Comparison of ENCODE assay signal across 11 mouse cellular contexts in genomic region chr1:51687484-51688223, GRCm38 (mm10).
DNase-seq lines count a peak whose midpoint lies in the region; ATAC-seq and TF ChIP-seq lines count a peak whose summit lies in the region.
"Had no signal": no experiment of that assay in that cellular context is flagged by ENCODE, and none has a peak within 500 bp of the region (broad histone marks: within the 10 kb centered on the region; RNA-seq: fewer than 3 reads in every experiment).

No protein-coding gene starts in this region.

- H3K4me3 ChIP-seq in lung, embryonic 14.5 days (ENCODE audit: low read depth, low read length), result no peak overlapping the region
- no peak overlapping the region for H3K4me3 ChIP-seq in lung, postnatal 0 days (ENCODE audit: low read depth, low read length)
- no peak overlapping the region for H3K4me3 ChIP-seq in embryonic facial prominence, embryonic 13.5 days
- H3K4me3 ChIP-seq in hindbrain, embryonic 15.5 days, result no peak overlapping the region
- no peak overlapping the region for H3K4me3 ChIP-seq in neural tube, embryonic 13.5 days

- H3K9ac ChIP-seq in lung, embryonic 14.5 days, result no peak overlapping the region
- no peak overlapping the region for H3K9ac ChIP-seq in lung, postnatal 0 days (replicated peaks; ENCODE audit: low read depth)
- H3K9ac ChIP-seq in embryonic facial prominence, embryonic 13.5 days, result no peak overlapping the region; the same call in 1 of the 2 replicates
- H3K9ac ChIP-seq in hindbrain, embryonic 15.5 days, result no peak overlapping the region
- peak overlapping the region; percentile 32; the same call in 1 of the 2 replicates for H3K9ac ChIP-seq in neural tube, embryonic 13.5 days

- H3K27me3 ChIP-seq in lung, embryonic 14.5 days (ENCODE audit: insufficient read depth, low read length), result no peaks in the 10 kb centered on the region
- H3K27me3 ChIP-seq in lung, postnatal 0 days (replicated peaks; ENCODE audit: insufficient read depth, low read length), result no peaks in the 10 kb centered on the region
- H3K27me3 ChIP-seq in embryonic facial prominence, embryonic 13.5 days, result no peaks in the 10 kb centered on the region
- no peaks in the 10 kb centered on the region for H3K27me3 ChIP-seq in hindbrain, embryonic 15.5 days
- H3K27me3 ChIP-seq in neural tube, embryonic 13.5 days, result no peaks in the 10 kb centered on the region

- H3K4me2 ChIP-seq in lung, embryonic 14.5 days, result no peak overlapping the region
- H3K4me2 ChIP-seq in lung, postnatal 0 days (replicated peaks; ENCODE audit: low read depth, low read length), result no peak overlapping the region
- H3K4me2 ChIP-seq in embryonic facial prominence, embryonic 13.5 days, result 0 out of 2 replicates have a peak overlapping the region, but pooled peaks have one; percentile 11
- H3K4me2 ChIP-seq in hindbrain, embryonic 15.5 days, result peak overlapping the region; percentile 27
- no peak overlapping the region for H3K4me2 ChIP-seq in neural tube, embryonic 13.5 days
- H3K4me2 ChIP-seq: liver, embryonic 11.5 days had no signal

- no peak for TF ChIP-seq CTCF in lung, embryonic 14.5 days (IDR thresholded peaks at IDR 0.05; ENCODE audit: low read depth)
- no peak for TF ChIP-seq CTCF in lung, postnatal 0 days (IDR thresholded peaks at IDR 0.05)

- H3K36me3 ChIP-seq in lung, embryonic 14.5 days (ENCODE audit: insufficient read depth), result no peaks in the 10 kb centered on the region
- H3K36me3 ChIP-seq in lung, postnatal 0 days (ENCODE audit: insufficient read depth, low read length), result no peaks in the 10 kb centered on the region
- no peaks in the 10 kb centered on the region for H3K36me3 ChIP-seq in embryonic facial prominence, embryonic 13.5 days
- no peaks in the 10 kb centered on the region for H3K36me3 ChIP-seq in hindbrain, embryonic 15.5 days
- H3K36me3 ChIP-seq in neural tube, embryonic 13.5 days, result no peaks in the 10 kb centered on the region

- no peak overlapping the region for H3K27ac ChIP-seq in lung, embryonic 14.5 days (ENCODE audit: low read depth)
- H3K27ac ChIP-seq in lung, postnatal 0 days (ENCODE audit: low read length), result no peak overlapping the region
- H3K27ac ChIP-seq in embryonic facial prominence, embryonic 13.5 days, result no peak overlapping the region
- peak overlapping the region; percentile 76 for H3K27ac ChIP-seq in hindbrain, embryonic 15.5 days (replicated peaks)
- peak overlapping the region; percentile 39 for H3K27ac ChIP-seq in neural tube, embryonic 13.5 days (replicated peaks)

- H3K9me3 ChIP-seq in lung, embryonic 14.5 days (ENCODE audit: low read depth, low read length), result no peaks in the 10 kb centered on the region
- no peaks in the 10 kb centered on the region for H3K9me3 ChIP-seq in lung, postnatal 0 days (ENCODE audit: low read length)
- no peaks in the 10 kb centered on the region; the same call in 1 of the 2 replicates for H3K9me3 ChIP-seq in embryonic facial prominence, embryonic 13.5 days
- H3K9me3 ChIP-seq in hindbrain, embryonic 15.5 days, result no peaks in the 10 kb centered on the region
- no peaks in the 10 kb centered on the region for H3K9me3 ChIP-seq in neural tube, embryonic 13.5 days

- peak; percentile 65; the same call in 1 of the 2 replicates for ATAC-seq in lung, embryonic 14.5 days (ENCODE audit: insufficient read depth)
- ATAC-seq in lung, postnatal 0 days, result no peak
- no peak for ATAC-seq in embryonic facial prominence, embryonic 13.5 days (ENCODE audit: insufficient number of reproducible peaks, insufficient read depth, low FRiP score, low TSS enrichment, low read depth)
- peak; percentile 88 for ATAC-seq in hindbrain, embryonic 15.5 days (ENCODE audit: low FRiP score, low read depth)
- peak; percentile 85 for ATAC-seq in neural tube, embryonic 13.5 days (ENCODE audit: low read depth)

- WGBS in lung, embryonic 14.5 days, result 38% methylated on average over 7 of the region's 7 CpGs
- WGBS in lung, postnatal 0 days, result 43% methylated on average over 7 of the region's 7 CpGs
- 32% methylated on average over 7 of the region's 7 CpGs for WGBS in embryonic facial prominence, embryonic 13.5 days
- 30% methylated on average over 7 of the region's 7 CpGs for WGBS in hindbrain, embryonic 15.5 days
- WGBS in neural tube, embryonic 13.5 days, result 37% methylated on average over 7 of the region's 7 CpGs

- peak; percentile 55 for DNase-seq in lung, embryonic 14.5 days
- no peak for DNase-seq in lung, postnatal 0 days (ENCODE audit: low spot score)
- DNase-seq in layer of hippocampus, postnatal 10 days (ENCODE audit: low spot score in 2 of 2), result no peak
- DNase-seq in thymus, postnatal 25 days, result no peak
- no peak for DNase-seq in gastrocnemius, postnatal 25 days
- DNase-seq: heart, adult 11 months; heart, postnatal 36 days had no signal

- TF ChIP-seq EP300 in lung, postnatal 0 days (IDR thresholded peaks at IDR 0.05), result no peak

- no peaks in the 10 kb centered on the region; the same call in 1 of the 2 replicates for H3K4me1 ChIP-seq in lung, embryonic 14.5 days (ENCODE audit: insufficient read depth)
- H3K4me1 ChIP-seq in lung, postnatal 0 days (ENCODE audit: insufficient read depth, low read depth, low read length), result no peaks in the 10 kb centered on the region
- H3K4me1 ChIP-seq in embryonic facial prominence, embryonic 13.5 days, result no peaks in the 10 kb centered on the region
- H3K4me1 ChIP-seq in hindbrain, embryonic 15.5 days (replicated peaks), result peaks cover 16% of the 10 kb centered on the region
- peaks cover 11% of the 10 kb centered on the region; the same call in 1 of the 2 replicates for H3K4me1 ChIP-seq in neural tube, embryonic 13.5 days (replicated peaks)

Comparison
In these comparisons a context has a peak if more than half of its experiments do, and no peak if none do; other contexts are left out.
1. ATAC-seq: peak in lung, embryonic 14.5 days (single experiment), hindbrain, embryonic 15.5 days (single experiment) and neural tube, embryonic 13.5 days (single experiment); none in lung, postnatal 0 days (single experiment) and embryonic facial prominence, embryonic 13.5 days (single experiment).
2. H3K27ac ChIP-seq: peak in hindbrain, embryonic 15.5 days (single experiment) and neural tube, embryonic 13.5 days (single experiment); none in lung, embryonic 14.5 days (single experiment), lung, postnatal 0 days (single experiment) and embryonic facial prominence, embryonic 13.5 days (single experiment).
3. H3K4me2 ChIP-seq: peak in embryonic facial prominence, embryonic 13.5 days (single experiment) and hindbrain, embryonic 15.5 days (single experiment); none in lung, embryonic 14.5 days (single experiment), lung, postnatal 0 days (single experiment) and neural tube, embryonic 13.5 days (single experiment).